Mouse (Mus musculus): Measurements from ENCODE around the gene Ephx3. TPM values are rescaled to one million over a fixed set of nuclear protein-coding genes. Genes with fewer than 3 reads are reported as not detected.

The Ephx3 gene
- polyA plus RNA-seq, 1 experiment from 2014 or later: 0.24 TPM

DNA sequence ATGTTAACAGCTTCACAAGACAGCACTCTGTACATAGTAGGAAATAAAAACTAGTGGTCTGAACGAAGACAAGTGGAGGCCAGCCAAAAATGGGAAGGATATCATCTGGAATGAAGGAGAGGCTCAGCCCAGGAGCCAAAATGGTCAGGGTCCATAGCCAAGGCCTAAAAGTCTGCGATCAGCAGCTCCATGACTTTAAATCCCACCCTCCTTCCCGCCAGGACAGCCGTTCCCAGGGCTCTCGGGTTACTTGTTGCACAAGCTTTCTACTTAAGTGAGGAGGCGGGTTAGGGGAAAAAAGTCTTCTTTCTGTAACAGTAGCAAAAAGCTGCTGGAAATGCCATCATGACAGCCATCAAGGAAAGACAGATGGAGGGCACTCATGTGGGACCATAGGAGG, 19.8 kb upstream of the Ephx3 start:
- H3K4me3 ChIP-seq (ENCODE audit: low read length): no peak overlapping the region
- H3K27ac ChIP-seq (ENCODE audit: low read length): peak overlapping the region; percentile 67
- peak; percentile 75 for ATAC-seq (ENCODE audit: low read depth)
- H3K9me3 ChIP-seq (ENCODE audit: control insufficient read depth, low read length): no peaks in the 10 kb centered on the region
- no peak overlapping the region for H3K4me2 ChIP-seq (ENCODE audit: low read depth, low read length)
- H3K36me3 ChIP-seq (ENCODE audit: control insufficient read depth, insufficient read depth, low read length): peaks cover 52% of the 10 kb centered on the region
- WGBS: 37% methylated on average over 6 of the region's 6 CpGs
- 0 out of 2 replicates have a peak, but pooled peaks cover 6% of the 10 kb centered on the region for H3K4me1 ChIP-seq (replicated peaks; ENCODE audit: control insufficient read depth, insufficient read depth, low read length)
- no peaks in the 10 kb centered on the region for H3K27me3 ChIP-seq (ENCODE audit: control insufficient read depth, insufficient read depth, low read depth, low read length)
- no peak overlapping the region for H3K9ac ChIP-seq (ENCODE audit: low read length)

DNA sequence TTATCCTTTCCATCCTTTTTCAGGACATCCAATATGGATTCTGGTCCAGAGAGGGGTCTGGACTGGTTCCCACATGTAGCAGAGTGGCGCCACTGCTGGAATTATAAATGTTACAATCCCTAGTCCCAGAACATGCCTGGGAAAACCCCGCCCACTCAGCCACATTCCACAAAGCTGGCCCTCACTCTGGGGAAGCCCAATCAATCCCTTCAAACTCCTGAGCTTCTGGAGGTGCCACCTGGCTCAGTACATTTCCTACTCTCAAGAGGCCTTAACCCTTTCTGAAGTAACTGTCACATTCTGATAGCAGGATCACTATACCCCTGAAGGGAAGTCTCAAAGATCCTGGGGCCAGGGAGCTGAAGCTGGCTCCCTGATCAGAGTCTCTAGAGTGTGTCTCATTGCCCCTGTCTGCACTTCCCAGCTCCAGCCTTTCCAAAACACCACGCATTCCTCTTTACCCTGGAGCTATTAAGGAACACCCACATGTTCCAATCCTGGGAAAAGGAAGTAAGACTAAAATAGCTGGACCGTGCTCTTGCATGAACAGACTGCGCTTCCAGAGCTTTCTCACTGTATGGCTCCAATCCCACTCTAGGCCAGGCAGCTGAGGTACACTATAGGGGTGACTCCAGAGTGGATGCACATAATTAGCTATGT, 18.4 kb upstream of the Ephx3 start:
- 0 out of 2 replicates have a peak overlapping the region, but pooled peaks have one; percentile 8 for H3K9ac ChIP-seq (ENCODE audit: low read length)
- no peaks in the 10 kb centered on the region for H3K9me3 ChIP-seq (ENCODE audit: control insufficient read depth, low read length)
- peak; percentile 74 for ATAC-seq (ENCODE audit: low read depth)
- H3K4me3 ChIP-seq (ENCODE audit: low read length): no peak overlapping the region
- peak overlapping the region; percentile 77 for H3K27ac ChIP-seq (ENCODE audit: low read length)
- H3K36me3 ChIP-seq (ENCODE audit: control insufficient read depth, insufficient read depth, low read length): peaks cover 47% of the 10 kb centered on the region
- 59% methylated on average over 5 of the region's 5 CpGs for WGBS
- H3K27me3 ChIP-seq (ENCODE audit: control insufficient read depth, insufficient read depth, low read depth, low read length): no peaks in the 10 kb centered on the region
- H3K4me2 ChIP-seq (ENCODE audit: low read depth, low read length): no peak overlapping the region
- H3K4me1 ChIP-seq (replicated peaks; ENCODE audit: control insufficient read depth, insufficient read depth, low read length): 0 out of 2 replicates have a peak, but pooled peaks cover 6% of the 10 kb centered on the region

DNA sequence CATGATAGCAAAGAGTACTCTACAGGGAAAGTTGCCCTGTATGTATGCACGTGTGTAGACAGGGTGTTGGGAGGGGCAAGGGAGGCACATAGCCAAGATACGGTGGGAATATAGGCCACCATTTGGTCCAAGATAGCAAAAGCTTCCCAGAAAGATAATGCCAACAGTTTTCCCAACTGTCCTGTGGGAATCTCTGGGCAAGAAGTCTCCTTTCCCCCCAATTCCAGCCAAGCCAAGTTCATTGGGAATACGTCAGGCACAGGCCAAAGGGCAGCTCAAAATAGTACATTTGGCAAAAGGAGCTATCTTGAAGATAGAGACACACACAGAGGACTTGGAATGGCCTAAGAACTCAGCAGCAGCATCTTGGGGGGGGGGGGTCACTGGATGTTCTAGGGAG, 16.0 kb upstream of the Ephx3 start:
- peaks cover 46% of the 10 kb centered on the region for H3K36me3 ChIP-seq (ENCODE audit: control insufficient read depth, insufficient read depth, low read length)
- no peak overlapping the region for H3K27ac ChIP-seq (ENCODE audit: low read length)
- ATAC-seq (ENCODE audit: low read depth): no peak
- no peak overlapping the region for H3K4me2 ChIP-seq (ENCODE audit: low read depth, low read length)
- no peak overlapping the region for H3K4me3 ChIP-seq (ENCODE audit: low read length)
- 70% methylated on average over 3 of the region's 3 CpGs for WGBS
- H3K9ac ChIP-seq (ENCODE audit: low read length): no peak overlapping the region
- no peaks in the 10 kb centered on the region for H3K9me3 ChIP-seq (ENCODE audit: control insufficient read depth, low read length)
- H3K27me3 ChIP-seq (ENCODE audit: control insufficient read depth, insufficient read depth, low read depth, low read length): no peaks in the 10 kb centered on the region
- H3K4me1 ChIP-seq (replicated peaks; ENCODE audit: control insufficient read depth, insufficient read depth, low read length): 0 out of 2 replicates have a peak, but pooled peaks cover 6% of the 10 kb centered on the region

GRCm38 (mm10) chr17:32202972-32203371, 13.6 kb upstream of the Ephx3 start:
- Histone ChIP-seq H3K36me3 (ENCODE audit: control insufficient read depth, insufficient read depth, low read length) (peaks cover 61% of the 10 kb centered on the region), H3K9me3 (ENCODE audit: control insufficient read depth, low read length) (no peaks in the 10 kb centered on the region), H3K27me3 (ENCODE audit: control insufficient read depth, insufficient read depth, low read depth, low read length) (no peaks in the 10 kb centered on the region), H3K4me3 (ENCODE audit: low read length) (no peak overlapping the region), H3K4me1 (replicated peaks; ENCODE audit: control insufficient read depth, insufficient read depth, low read length) (0 out of 2 replicates have a peak, but pooled peaks cover 3% of the 10 kb centered on the region), H3K4me2 (ENCODE audit: low read depth, low read length) (no peak overlapping the region), H3K9ac (ENCODE audit: low read length) (no peak overlapping the region), H3K27ac (ENCODE audit: low read length) (no peak overlapping the region)
- WGBS: 85% methylated on average over 3 of the region's 3 CpGs
- ATAC-seq (ENCODE audit: low read depth): no peak

DNA sequence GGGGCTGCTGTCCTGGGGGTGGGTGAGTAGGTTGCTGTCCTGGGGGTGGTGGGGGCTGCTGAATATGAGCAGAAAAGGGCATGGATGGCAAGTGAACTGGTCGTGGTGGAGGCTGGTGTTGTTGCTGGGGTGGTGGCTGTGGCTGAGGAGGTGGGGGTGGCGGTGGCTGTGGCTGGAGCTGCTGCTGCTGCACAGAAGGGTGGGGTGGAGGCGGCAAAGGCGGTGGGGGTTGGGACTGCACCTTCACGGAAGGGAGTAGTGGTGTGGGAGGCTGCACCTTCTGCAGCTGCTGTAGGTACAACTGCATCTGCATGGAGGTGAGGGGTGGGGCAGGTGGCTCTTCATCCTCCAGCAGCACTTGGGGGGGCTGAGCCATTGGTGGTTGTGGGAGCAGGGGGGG, 11.7 kb upstream of the Ephx3 start:
- Histone ChIP-seq H3K36me3 (ENCODE audit: control insufficient read depth, insufficient read depth, low read length) (peaks cover 63% of the 10 kb centered on the region), H3K4me2 (ENCODE audit: low read depth, low read length) (no peak overlapping the region), H3K27ac (ENCODE audit: low read length) (no peak overlapping the region), H3K27me3 (ENCODE audit: control insufficient read depth, insufficient read depth, low read depth, low read length) (no peaks in the 10 kb centered on the region), H3K9ac (ENCODE audit: low read length) (no peak overlapping the region), H3K4me3 (ENCODE audit: low read length) (no peak overlapping the region), H3K9me3 (ENCODE audit: control insufficient read depth, low read length) (no peaks in the 10 kb centered on the region), H3K4me1 (replicated peaks; ENCODE audit: control insufficient read depth, insufficient read depth, low read length) (no peaks in the 10 kb centered on the region)
- peak; percentile 23; the same call in 1 of the 2 replicates for ATAC-seq (ENCODE audit: low read depth)
- WGBS: 76% methylated on average over 5 of the region's 5 CpGs

DNA sequence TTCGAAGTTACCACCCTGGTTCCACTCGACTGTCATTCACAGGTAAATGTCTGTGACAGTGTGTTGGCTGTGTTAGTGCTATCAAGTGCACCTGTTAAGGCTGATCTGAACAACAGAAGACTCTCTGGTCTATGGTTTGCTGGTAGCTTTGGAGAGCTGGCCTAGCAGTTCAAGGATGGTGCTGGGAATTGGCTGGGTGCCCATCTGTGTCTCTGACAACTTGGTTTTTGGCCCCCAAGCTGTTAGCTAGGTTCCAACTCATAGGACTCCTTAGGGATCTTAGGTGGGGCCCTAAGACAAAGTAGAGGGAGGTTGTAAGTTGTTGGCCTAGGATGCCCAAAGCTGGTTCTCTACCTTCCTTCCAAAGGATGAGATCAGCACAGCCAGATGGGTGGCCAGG, 10.4 kb upstream of the Ephx3 start:
- Histone ChIP-seq H3K27me3 (ENCODE audit: control insufficient read depth, insufficient read depth, low read depth, low read length) (no peaks in the 10 kb centered on the region), H3K9ac (ENCODE audit: low read length) (no peak overlapping the region), H3K9me3 (ENCODE audit: control insufficient read depth, low read length) (no peaks in the 10 kb centered on the region), H3K36me3 (ENCODE audit: control insufficient read depth, insufficient read depth, low read length) (peaks cover 61% of the 10 kb centered on the region), H3K4me1 (replicated peaks; ENCODE audit: control insufficient read depth, insufficient read depth, low read length) (no peaks in the 10 kb centered on the region), H3K27ac (ENCODE audit: low read length) (no peak overlapping the region), H3K4me3 (ENCODE audit: low read length) (no peak overlapping the region), H3K4me2 (ENCODE audit: low read depth, low read length) (no peak overlapping the region)
- WGBS: 88% methylated on average over 2 of the region's 2 CpGs
- ATAC-seq (ENCODE audit: low read depth): no peak

DNA sequence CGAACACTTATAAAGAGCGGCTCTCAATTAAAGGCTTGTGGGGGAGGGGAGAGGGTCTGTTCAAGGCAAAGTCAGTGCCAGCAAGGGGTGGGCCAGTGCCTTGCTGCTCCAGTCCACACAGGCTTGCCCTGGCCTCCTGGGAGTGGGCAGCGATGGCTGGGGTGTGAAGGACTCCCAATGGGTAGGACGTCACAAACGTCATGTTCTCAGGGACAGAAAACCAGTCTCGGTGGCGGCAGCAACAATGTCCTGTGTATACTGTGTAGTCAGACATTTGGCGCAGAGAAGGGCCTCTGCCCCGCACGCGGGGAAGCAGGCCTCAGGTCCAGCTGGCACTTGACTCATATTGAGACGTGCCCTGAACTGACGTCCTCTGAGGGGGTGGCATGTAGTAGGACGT, 7.8 kb upstream of the Ephx3 start:
- ATAC-seq (ENCODE audit: low read depth): no peak
- Histone ChIP-seq H3K27ac (ENCODE audit: low read length) (no peak overlapping the region), H3K4me2 (ENCODE audit: low read depth, low read length) (no peak overlapping the region), H3K9ac (ENCODE audit: low read length) (no peak overlapping the region), H3K36me3 (ENCODE audit: control insufficient read depth, insufficient read depth, low read length) (peaks cover 48% of the 10 kb centered on the region), H3K4me1 (replicated peaks; ENCODE audit: control insufficient read depth, insufficient read depth, low read length) (no peaks in the 10 kb centered on the region), H3K27me3 (ENCODE audit: control insufficient read depth, insufficient read depth, low read depth, low read length) (no peaks in the 10 kb centered on the region), H3K4me3 (ENCODE audit: low read length) (no peak overlapping the region), H3K9me3 (ENCODE audit: control insufficient read depth, low read length) (no peaks in the 10 kb centered on the region)
- 83% methylated on average over 14 of the region's 14 CpGs for WGBS

DNA sequence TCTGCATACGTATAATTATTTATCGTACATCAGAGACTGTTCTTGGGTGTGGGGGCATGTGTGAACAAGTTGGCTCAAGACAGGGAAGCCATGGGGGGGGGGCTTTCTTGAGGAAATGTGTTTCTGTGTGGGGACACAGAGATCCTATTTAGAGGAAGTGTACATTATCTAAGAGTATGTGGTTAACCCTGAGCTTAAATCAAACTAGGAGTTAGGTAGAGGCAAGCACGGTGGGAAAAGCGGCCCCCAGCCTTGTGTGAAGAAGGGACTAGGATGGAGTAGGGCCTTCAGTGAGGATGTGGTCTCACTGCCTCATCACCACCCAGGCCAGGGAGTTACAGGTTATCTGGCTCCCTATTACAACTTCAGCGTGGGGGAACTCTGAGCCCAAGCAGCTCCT, 6.4 kb upstream of the Ephx3 start:
- H3K4me2 ChIP-seq (ENCODE audit: low read depth, low read length): no peak overlapping the region

DNA sequence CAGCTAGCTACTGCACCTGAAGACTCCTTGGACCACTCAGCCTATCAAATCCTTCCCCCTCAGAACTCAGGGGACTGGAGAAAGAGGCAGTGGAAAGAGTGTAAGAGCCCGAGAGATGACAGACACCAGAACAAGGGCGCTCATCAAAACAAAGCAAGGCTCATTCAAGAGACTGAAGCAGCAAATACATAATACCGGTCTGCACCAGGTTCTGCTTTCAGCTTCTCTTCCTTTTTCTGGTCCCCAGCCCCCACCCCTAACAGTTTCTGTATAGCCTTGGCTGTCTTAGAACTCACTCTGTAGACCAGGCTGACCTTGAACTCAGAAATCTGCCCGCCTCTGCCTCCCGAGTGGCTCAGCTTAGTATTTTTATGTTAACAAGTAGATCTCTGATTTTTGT, 3.7 kb upstream of the Ephx3 start:
- peaks cover 12% of the 10 kb centered on the region; the same call in 1 of the 2 replicates for H3K27me3 ChIP-seq (ENCODE audit: control insufficient read depth, insufficient read depth, low read depth, low read length)
- H3K4me3 ChIP-seq (ENCODE audit: low read length): no peak overlapping the region
- peaks cover 14% of the 10 kb centered on the region; the same call in 1 of the 2 replicates for H3K4me1 ChIP-seq (replicated peaks; ENCODE audit: control insufficient read depth, insufficient read depth, low read length)
- peaks cover 16% of the 10 kb centered on the region for H3K36me3 ChIP-seq (ENCODE audit: control insufficient read depth, insufficient read depth, low read length)
- H3K4me2 ChIP-seq (ENCODE audit: low read depth, low read length): no peak overlapping the region
- WGBS: 77% methylated on average over 5 of the region's 5 CpGs
- H3K9me3 ChIP-seq (ENCODE audit: control insufficient read depth, low read length): no peaks in the 10 kb centered on the region
- H3K27ac ChIP-seq (ENCODE audit: low read length): no peak overlapping the region
- ATAC-seq (ENCODE audit: low read depth): no peak
- no peak overlapping the region for H3K9ac ChIP-seq (ENCODE audit: low read length)

More for the DNA sequence above, 6.4 kb upstream of the Ephx3 start:
- ATAC-seq (ENCODE audit: low read depth): no peak
- no peaks in the 10 kb centered on the region for H3K27me3 ChIP-seq (ENCODE audit: control insufficient read depth, insufficient read depth, low read depth, low read length)
- H3K27ac ChIP-seq (ENCODE audit: low read length): no peak overlapping the region
- peaks cover 41% of the 10 kb centered on the region for H3K36me3 ChIP-seq (ENCODE audit: control insufficient read depth, insufficient read depth, low read length)
- WGBS: 85% methylated on average over 5 of the region's 5 CpGs
- no peak overlapping the region for H3K9ac ChIP-seq (ENCODE audit: low read length)
- H3K9me3 ChIP-seq (ENCODE audit: control insufficient read depth, low read length): no peaks in the 10 kb centered on the region
- H3K4me1 ChIP-seq (replicated peaks; ENCODE audit: control insufficient read depth, insufficient read depth, low read length): no peaks in the 10 kb centered on the region
- H3K4me3 ChIP-seq (ENCODE audit: low read length): no peak overlapping the region

All from lung, embryonic 16.5 days (tissue).